Mouse (Mus musculus): ENCODE measurements around the gene Ccnd3. TPM values are rescaled to one million over a fixed set of nuclear protein-coding genes. Genes with fewer than 3 reads are reported as not detected.

The Ccnd3 gene
- polyA plus RNA-seq, 1 experiment from 2014 or later, result 99.7 TPM

DNA sequence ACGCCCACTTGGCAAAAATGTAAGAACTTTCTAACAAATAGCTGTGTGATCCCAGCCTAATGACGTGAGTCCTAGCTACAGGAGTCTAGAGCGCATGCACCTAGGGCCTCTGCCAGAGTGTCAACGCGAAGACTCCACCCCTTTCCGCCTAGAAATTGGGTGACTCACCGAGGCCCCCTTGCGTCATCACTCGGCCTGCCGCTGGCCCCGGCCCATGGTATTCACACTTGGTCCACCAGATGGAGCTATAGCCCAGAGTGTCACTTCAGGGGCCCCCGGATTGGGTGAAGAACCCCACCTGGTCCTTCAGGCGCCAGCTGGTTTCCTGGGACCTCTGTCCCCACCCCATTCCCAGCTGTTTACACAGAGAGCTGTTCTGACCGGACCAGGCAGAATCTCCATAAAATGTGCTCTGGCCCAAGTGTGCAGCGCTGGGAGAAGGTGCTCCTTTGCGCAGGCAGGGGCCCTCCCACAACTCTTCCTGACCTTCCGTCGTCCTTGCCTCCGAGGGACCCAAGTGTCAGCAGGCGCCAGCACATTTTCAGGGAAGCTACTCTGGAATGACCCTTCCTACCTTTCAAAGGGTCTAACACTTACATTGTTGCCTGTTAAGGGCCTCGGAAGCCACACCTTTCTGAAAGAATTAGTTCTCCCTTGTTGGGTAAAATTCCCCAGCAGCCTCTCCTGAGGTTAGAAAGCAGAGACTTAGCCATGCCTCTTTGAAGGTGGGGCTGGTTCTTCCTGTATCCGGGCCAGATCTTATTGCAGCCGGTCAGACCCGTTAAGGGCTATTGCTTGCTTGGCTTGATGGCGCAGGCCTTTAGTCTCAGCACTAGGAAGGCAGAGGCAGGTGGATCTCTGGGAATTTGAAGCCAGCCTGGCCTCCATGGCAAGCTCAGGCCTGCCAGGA is 6.5 kb downstream of the Ccnd3 start:
- DNase-seq (ENCODE audit: low read depth, low spot score), result peak; percentile 88
- TF ChIP-seq CTCF (IDR thresholded peaks at IDR 0.05), result peak; percentile 98
- ChIA-PET CTCF (interaction anchor here (0.5 to 2.6 kb wide), 25 partner anchors 9 to 173 kb away, joined by 3 to 23 read pairs (median 5); partner anchors contain the start of genes Bysl, Gm20517, Med20 and Usp49), POLR2A (interaction anchor here (1.1 to 2.1 kb wide), 2 partner anchors 9 to 84 kb away, joined by 3 to 6 read pairs; partner anchors contain the start of gene Taf8)
- in situ Hi-C loops (cut with MboI; ENCODE audit: low pct_unique_long_range_greater_than_20kb), result loop anchor here (5.0 kb wide), 2 partner anchors 101 to 176 kb away; partner anchors contain the start of genes Bysl, Frs3, Gm20517 and Med20
- no peaks in the 10 kb centered on the region for H3K27me3 ChIP-seq
- peak; percentile 73 for ATAC-seq

DNA sequence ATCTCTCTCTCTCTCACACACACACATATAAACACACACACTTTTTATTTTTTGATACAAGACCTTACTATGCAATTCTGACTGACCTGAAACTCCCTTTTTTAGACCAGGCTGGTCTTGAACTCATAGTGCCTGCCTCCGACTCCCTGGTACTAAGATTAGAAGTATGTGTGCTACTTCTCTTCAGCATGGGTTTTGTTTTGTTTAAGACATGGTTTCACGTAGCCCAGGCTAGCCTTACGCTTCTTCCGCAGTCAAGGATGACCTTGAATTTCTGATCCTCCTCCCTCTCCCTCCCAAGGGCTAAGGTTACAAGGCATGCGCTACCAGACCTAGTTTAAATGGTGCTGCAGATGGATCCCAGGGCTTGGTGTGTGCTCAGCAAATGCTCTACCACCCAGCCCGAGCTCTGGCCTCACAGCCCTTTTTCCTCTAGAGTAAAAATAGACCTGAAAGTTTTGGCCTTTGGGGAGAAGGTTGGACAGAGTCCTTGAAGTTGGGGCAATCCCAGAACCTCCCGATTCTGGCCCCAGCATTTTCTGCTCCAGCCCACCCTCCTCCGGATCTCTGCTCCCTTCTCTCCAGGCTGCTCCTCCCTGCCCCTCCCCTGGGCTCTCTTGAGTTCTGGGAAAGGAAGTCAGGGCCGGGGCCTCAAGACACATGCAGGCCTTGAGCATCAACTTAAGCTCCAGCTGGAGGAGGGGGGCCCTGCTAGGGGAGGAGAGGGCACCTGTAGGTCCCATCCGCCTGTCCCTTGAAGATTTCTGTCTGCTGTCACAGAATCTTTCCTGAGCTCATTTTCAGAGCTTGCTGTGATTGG is 8.3 kb downstream of the Ccnd3 start:
- ChIA-PET POLR2A (no interaction called here), CTCF (interaction anchor here (1.9 kb wide), 1 partner anchor 103 kb away, joined by 7 read pairs; no protein-coding TSS in a partner anchor)
- H3K27me3 ChIP-seq, result no peaks in the 10 kb centered on the region

DNA sequence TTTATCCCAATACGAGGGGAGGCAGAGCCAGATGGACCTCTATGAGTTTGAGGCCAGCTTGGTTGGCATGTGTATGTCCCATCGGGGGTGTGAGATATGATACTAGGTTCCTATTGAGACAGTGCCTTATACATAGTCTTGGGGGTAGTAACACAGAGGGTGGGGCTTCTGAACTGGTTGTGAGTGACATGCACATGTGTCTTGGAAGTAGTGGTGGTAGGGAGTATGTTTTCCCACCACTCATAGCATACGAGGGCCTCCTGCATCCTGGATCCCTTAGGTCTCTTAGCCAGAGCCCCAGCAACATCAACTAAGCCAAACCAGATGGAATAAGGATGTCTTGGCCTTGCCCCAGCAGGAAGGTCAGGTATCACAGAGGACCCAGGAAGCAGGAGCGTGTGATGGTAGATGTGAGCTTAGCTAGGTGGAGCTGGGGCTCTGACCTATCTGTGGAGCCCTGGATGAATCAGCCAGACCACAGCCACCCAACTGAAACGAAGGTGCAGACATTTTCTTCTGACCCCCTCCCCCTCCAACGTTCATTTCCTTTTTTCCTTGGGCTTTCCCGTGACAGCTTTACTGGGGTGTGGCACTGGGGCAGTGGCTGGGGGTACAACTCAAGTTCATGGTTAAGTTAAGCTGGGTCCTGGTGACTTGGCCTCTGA is 10.5 kb downstream of the Ccnd3 start:
- no peaks in the 10 kb centered on the region for H3K27me3 ChIP-seq
- in situ Hi-C loops (cut with MboI; ENCODE audit: low pct_unique_long_range_greater_than_20kb), result no loop called here
- ChIA-PET POLR2A (interaction anchor here (0.6 to 1.4 kb wide), 2 partner anchors 9 to 13 kb away, joined by 3 to 4 read pairs; no protein-coding TSS in a partner anchor), CTCF (no interaction called here)
- ATAC-seq (no peak), DNase-seq (ENCODE audit: low read depth, low spot score) (no peak)
- no peak for TF ChIP-seq CTCF (IDR thresholded peaks at IDR 0.05)

More for the DNA sequence above, 8.3 kb downstream of the Ccnd3 start:
- in situ Hi-C loops (cut with MboI; ENCODE audit: low pct_unique_long_range_greater_than_20kb), result loop anchor here (5.0 kb wide), 2 partner anchors 99 to 174 kb away; partner anchors contain the start of genes Bysl, Frs3, Gm20517 and Med20
- DNase-seq (ENCODE audit: low read depth, low spot score) (no peak), ATAC-seq (no peak)
- no peak for TF ChIP-seq CTCF (IDR thresholded peaks at IDR 0.05)

DNA sequence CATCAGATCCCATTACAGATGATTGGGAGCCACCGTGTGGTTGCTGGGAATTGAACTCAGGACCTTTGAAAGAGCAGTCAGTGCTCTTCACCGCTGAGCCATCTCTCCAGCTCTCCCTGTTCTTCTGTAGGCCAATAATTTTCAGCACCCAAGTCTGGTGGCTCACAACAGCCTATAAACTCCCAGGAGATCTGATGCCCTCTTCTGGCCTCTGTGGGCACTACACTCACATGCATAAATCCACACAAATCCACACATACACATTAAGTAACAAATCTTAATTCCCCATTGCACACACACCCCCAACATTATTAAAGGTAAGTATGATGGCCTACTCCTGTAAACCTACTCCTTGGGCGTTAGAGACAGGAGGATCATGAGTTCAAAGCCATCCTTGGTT is 11.4 kb downstream of the Ccnd3 start:
- CTCF ChIA-PET, result no interaction called here
- DNase-seq (ENCODE audit: low read depth, low spot score) (no peak), ATAC-seq (no peak)
- POLR2A ChIA-PET, result interaction anchor here (0.6 kb wide), 1 partner anchor 10 kb away, joined by 3 read pairs; no protein-coding TSS in a partner anchor
- H3K27me3 ChIP-seq, result no peaks in the 10 kb centered on the region
- TF ChIP-seq CTCF (IDR thresholded peaks at IDR 0.05), result no peak
- in situ Hi-C loops (cut with MboI; ENCODE audit: low pct_unique_long_range_greater_than_20kb), result no loop called here

DNA sequence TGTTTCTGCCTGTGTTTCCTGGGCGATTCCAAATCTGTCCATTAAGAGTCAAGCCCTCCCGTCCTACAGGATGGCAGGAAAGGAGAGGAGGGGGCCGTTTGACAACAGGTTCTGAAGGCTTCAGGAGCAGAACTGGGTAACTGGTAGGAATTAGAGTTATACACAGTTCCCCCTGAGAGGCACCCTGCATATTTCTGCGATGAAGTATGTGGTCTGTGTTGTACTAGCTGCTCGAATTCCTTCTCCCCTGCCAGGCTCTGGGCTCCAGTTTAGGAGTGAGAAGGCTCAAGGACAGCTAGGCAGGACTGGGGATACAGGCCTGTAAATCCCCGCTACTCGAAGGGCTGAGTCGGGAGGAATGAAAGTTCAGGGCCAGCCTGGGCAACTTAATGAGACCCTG is 13.4 kb downstream of the Ccnd3 start:
- POLR2A ChIA-PET, result no interaction called here
- H3K27me3 ChIP-seq, result no peaks in the 10 kb centered on the region
- TF ChIP-seq CTCF (IDR thresholded peaks at IDR 0.05), result no peak
- in situ Hi-C loops (cut with MboI; ENCODE audit: low pct_unique_long_range_greater_than_20kb), result no loop called here
- DNase-seq (ENCODE audit: low read depth, low spot score) (no peak), ATAC-seq (peak; percentile 90)
- CTCF ChIA-PET, result no interaction called here

DNA sequence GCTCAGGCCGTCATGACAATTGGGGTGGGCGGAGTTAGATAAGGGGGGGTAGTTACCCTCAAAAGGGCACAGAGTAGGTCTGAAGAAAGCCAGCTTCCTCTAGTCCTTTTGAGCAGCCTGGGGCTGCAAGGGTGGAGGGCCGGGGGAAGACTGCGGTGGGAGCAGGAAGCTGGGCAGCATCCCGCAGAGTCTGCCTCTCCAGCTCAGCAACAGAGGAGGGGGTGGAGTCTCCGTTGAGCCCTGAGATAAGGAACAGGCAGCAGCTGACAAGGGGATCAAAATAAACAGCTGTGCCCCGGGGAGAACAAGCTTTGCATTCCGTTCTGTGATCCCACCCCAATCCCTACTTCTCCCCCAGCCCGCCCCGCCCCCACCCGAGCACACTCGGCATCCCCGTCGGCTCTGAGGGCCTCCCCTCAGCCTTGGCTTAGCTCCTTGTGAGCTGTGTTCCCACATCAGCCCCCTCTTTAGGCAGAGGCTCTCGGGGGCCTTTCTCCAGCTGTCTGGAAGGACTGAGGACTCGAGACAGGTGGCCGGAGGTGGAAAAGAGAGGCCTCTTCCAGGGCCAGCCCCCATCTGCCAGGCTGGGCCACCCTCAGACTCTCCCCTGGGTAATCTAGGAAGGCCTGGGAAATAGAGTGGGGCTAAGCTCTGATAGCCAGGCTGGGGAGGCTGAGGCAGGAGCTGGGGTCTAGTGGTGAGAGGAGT is 16.9 kb downstream of the Ccnd3 start:
- in situ Hi-C loops (cut with MboI; ENCODE audit: low pct_unique_long_range_greater_than_20kb), result no loop called here
- DNase-seq (ENCODE audit: low read depth, low spot score) (no peak), ATAC-seq (no peak)
- ChIA-PET CTCF (interaction anchor here (1.2 to 2.7 kb wide), 2 partner anchors 10 to 19 kb away, joined by 3 to 11 read pairs; no protein-coding TSS in a partner anchor), POLR2A (interaction anchor here (0.5 kb wide), 1 partner anchor 13 kb away, joined by 13 read pairs; no protein-coding TSS in a partner anchor)
- TF ChIP-seq CTCF (IDR thresholded peaks at IDR 0.05), result no peak
- no peaks in the 10 kb centered on the region for H3K27me3 ChIP-seq

DNA sequence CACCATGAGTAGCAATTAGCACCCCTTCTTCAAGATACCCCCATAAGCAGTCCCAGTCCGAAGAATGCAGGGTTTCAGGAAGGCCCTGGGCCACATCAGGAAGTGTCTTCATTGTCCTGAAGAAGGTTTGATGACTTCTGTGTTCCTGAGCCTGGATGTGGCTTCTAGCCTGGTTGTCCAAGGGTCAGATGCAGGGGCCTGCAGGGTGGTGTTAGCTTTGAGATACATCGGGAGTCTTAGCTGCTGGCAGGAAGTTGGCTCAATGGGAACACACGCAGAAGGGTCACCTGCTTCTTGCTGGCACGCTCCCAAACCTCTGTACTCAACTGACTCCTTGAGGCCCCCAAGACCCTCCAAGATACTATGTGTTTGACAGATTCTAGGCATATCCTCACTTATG is 17.7 kb downstream of the Ccnd3 start:
- CTCF ChIA-PET, result interaction anchor here (1.2 kb wide), 1 partner anchor 18 kb away, joined by 3 read pairs; no protein-coding TSS in a partner anchor
- no peak for TF ChIP-seq CTCF (IDR thresholded peaks at IDR 0.05)
- DNase-seq (ENCODE audit: low read depth, low spot score), result no peak

DNA sequence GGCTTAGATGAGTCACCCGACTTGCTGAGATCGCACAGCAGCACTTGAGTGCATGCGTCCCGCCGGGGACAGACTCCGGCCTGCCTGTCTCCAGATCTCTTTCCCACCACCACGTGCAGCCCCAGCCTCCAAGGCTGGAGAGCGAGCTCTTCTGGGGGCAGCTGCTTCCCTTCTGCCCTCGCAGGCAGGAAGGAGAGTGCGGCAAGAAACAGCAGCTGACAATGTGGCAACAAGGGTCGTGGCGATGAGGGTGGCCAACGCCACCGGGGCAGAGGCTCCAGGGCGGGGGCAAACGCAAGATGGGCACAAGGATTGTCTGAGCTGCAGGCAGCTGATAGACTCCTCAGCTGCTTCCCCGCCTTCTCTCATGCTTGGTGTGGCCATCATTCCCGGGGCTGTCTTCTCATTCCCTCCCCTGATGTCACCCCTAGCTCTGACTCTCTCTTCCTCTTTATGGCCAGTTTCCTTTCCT is 18.4 kb downstream of the Ccnd3 start:
- no peak for ATAC-seq
- no peaks in the 10 kb centered on the region for H3K27me3 ChIP-seq
- ChIA-PET POLR2A (no interaction called here), CTCF (interaction anchor here (1.1 kb wide), 1 partner anchor 9 kb away, joined by 3 read pairs; no protein-coding TSS in a partner anchor)
- in situ Hi-C loops (cut with MboI; ENCODE audit: low pct_unique_long_range_greater_than_20kb), result no loop called here
- DNase-seq (ENCODE audit: low read depth, low spot score), result no peak
- no peak for TF ChIP-seq CTCF (IDR thresholded peaks at IDR 0.05)

More for the DNA sequence above, 17.7 kb downstream of the Ccnd3 start:
- ATAC-seq, result no peak
- H3K27me3 ChIP-seq, result no peaks in the 10 kb centered on the region
- POLR2A ChIA-PET, result no interaction called here
- in situ Hi-C loops (cut with MboI; ENCODE audit: low pct_unique_long_range_greater_than_20kb), result no loop called here

DNA sequence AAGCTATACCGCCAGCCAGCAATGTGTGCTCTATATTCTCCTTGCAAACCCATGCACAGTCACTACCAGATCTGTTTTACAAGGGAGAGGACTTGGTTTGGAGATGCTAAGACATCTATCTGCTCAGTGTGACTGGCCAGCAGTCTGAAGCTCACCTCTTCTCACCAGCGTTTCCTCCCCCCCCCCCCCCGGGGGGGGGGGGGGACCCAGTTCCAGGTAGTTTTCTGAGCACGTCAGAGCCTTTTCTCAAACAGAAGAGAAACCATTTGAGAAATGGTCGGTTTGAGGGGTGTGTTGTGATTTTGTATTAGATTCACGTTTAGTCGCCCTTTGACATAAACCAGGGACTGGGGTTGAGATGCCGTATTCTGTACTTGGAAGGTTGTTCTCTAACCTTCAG is 19.2 kb downstream of the Ccnd3 start:
- ATAC-seq (no peak), DNase-seq (ENCODE audit: low read depth, low spot score) (no peak)
- TF ChIP-seq CTCF (IDR thresholded peaks at IDR 0.05), result no peak
- in situ Hi-C loops (cut with MboI; ENCODE audit: low pct_unique_long_range_greater_than_20kb), result no loop called here
- ChIA-PET CTCF (interaction anchor here (1.1 kb wide), 1 partner anchor 8 kb away, joined by 3 read pairs; no protein-coding TSS in a partner anchor), POLR2A (no interaction called here)
- no peaks in the 10 kb centered on the region for H3K27me3 ChIP-seq

Measured in Patski (cell line).